Mouse (Mus musculus) naive thymus-derived CD4-positive, alpha-beta T cell, adult 2 months (primary cell): ENCODE data around the gene Ankrd6.

Experiments used
- DNase-seq: peaks from one replicate; pipeline ENCODE4 v3.0.0-alpha.2; 2011; ENCODE audit warnings: low read depth

The Ankrd6 gene

DNA sequence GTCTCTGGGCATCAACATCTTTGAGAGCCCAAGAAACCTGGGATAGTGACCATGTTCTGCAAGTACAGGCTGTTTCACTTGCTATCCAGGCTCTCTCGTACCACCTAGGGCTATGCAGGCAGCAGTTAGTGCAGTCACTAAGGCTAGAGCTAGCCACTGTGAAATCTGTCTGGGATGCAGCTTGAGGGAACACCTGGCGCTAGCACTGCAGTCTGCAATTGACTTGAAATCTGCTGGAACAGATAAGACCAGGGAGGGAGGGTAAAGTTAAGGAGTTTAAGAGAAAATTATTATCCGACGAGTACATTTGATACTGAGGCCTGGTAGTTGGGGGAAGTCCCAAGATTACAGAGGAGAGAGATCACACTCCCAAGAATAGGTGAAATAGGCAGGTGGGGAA lies 170.6 kb downstream of the Ankrd6 start:
- DNase-seq = no peak

DNA sequence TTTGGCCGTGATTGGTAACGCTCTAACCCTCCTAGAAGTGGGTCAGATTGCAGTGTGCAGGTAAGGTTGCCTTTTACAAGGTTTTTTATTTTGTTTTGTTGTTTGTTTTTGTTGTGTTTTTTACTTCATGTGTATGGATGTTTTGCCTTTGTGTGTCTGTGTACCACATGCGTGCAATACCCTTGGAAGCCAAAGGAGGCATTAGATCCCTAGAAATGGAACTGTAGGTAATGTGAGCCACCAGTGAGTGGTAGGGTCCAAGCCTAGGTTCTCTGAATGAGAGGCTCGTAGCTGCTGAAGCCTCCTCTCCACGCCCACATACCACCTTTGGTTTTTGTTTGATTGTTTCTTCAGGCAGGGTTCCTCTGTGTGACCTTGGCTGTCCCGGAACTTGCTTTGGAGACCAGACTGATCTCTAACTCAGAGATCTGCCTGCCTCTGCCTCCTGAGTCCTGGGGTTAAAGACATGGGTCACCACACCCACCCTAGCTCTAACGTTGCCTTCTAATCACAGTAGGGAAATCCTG lies 180.3 kb downstream of the Ankrd6 start:
- DNase-seq = no peak

DNA sequence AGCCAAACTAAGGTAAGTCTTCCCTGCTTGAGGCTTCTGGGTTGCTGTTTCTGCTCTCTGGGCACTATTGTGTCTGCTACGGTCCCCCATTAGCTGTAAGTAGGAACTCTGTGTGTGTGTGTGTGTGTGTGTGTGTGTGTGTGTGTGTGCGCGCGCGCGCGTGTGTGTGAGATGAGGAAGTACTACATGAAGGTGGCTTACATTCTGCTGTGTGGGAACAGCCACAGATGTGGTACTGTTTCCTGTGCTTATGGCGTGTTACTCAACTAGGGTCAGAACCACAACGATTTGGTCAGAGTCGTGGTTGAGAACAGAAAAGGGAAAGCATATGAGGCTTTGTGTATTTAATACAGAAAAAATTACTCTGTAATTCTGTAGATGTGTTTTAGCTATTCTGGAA lies 182.6 kb downstream of the Ankrd6 start:
- DNase-seq = peak; percentile 73

DNA sequence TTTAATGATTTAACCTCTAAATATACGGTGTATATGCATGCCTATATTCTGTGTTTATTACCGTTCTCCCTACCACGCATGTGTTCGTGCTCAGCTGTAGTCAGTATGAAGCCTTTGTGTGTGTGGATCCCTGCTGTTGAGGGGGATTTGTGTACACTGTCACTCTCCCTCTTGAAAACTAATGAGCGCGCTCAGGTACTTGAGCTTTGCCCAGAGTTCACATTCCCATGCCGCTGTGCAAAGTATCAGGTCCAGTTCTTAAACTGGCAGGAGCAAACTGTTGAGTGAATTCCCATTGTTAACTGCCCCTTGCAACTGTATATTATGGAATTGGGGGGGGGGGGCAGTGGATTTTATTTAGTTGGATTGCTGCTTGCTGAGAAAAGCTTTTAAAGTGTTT lies 183.2 kb downstream of the Ankrd6 start:
- no peak for DNase-seq

GRCm38 (mm10) chr4:32757430-32757829 lies 193.2 kb downstream of the Ankrd6 start:
- DNase-seq = no peak
